Mouse (Mus musculus) olfactory bulb, adult 2 months (tissue): ENCODE data around the gene Dlx3. TPM values are rescaled to one million over a fixed set of nuclear protein-coding genes. Genes with fewer than 3 reads are reported as not detected.
A peak's percentile ranks its signal among the peaks of the same experiment; 100 is the strongest.

Experiments used
- H3K27ac ChIP-seq: fragments of 200-500 bp; 2 replicates; pipeline ENCODE4 v1.5.1; 2012; ENCODE audit warnings: low read depth, low read length; ENCODE audit not compliant: insufficient read depth
- H3K4me1 ChIP-seq: fragments of 200-500 bp; 2 replicates; pipeline ENCODE4 v1.6.1; 2012; ENCODE audit warnings: low read length; ENCODE audit not compliant: control insufficient read depth, insufficient read depth
- H3K4me3 ChIP-seq: fragments of 200-500 bp; 2 replicates; pipeline ENCODE4 v1.5.1; 2012; ENCODE audit warnings: mild to moderate bottlenecking, low read depth, low read length, moderate library complexity; ENCODE audit not compliant: insufficient read depth
- CTCF ChIP-seq: fragments of 200-500 bp; IDR thresholded peaks from 2 replicates; pipeline ENCODE4 v1.5.1; 2012; ENCODE audit warnings: low read depth, mild to moderate bottlenecking, low read length, moderate library complexity; ENCODE audit not compliant: insufficient read depth
- POLR2A ChIP-seq: fragments of 200-500 bp; IDR thresholded peaks from 2 replicates; pipeline ENCODE4 v1.6.1; 2012; ENCODE audit warnings: mild to moderate bottlenecking, low read depth, low read length, moderate library complexity; ENCODE audit not compliant: insufficient read depth
- WGBS: fragments of 180-500 bp; shearing (Covaris S2); methylation state at CpG from one replicate; pipeline ENCODE4 v1.1.7; 2018; 5-methylcytosine and 5-hydroxymethylcytosine counted together
- polyA plus RNA-seq: library from polyadenylated mRNA; stranded (reverse); fragments of >200 nt; gene quantifications from 2 replicates; pipeline ENCODE4 v1.2.4, GENCODE M21; 2012; ENCODE audit warnings: low replicate concordance; ENCODE audit not compliant: missing spikeins, insufficient read depth, insufficient read length

Dlx3 gene
- polyA plus RNA-seq, 1 experiment = not detected

DNA sequence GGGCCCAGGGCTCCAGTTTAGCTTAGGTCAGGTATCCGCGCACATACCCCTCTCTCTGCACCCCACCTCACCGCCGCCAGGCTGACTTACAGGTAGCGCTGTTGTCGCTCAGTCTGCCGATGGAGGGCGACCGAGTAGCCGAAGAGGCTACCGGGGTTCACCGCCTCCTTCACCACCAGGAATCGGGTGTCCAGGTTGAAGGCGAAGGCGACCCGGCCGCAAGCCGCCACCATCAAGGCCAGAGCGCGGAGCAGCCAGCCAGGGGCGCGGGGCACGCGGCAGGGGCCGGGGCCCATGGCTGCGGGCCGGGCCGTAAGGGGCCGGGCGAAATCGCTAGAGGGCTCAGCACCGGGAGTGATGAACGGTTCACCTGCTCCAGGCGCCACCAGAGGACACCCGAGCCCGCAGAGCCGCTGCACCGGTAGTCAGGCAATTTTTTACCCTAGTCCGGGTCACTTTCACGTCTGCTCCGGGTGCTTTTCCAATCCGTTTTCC is 43.8 kb upstream of the Dlx3 start:
- no peak for TF ChIP-seq POLR2A
- no peak for TF ChIP-seq CTCF
- no peak overlapping the region for H3K27ac ChIP-seq
- under 1% methylated on average over 42 of the region's 42 CpGs for WGBS
- peaks cover 24% of the 10 kb centered on the region for H3K4me1 ChIP-seq
- H3K4me3 ChIP-seq = peak overlapping the region; percentile 55

DNA sequence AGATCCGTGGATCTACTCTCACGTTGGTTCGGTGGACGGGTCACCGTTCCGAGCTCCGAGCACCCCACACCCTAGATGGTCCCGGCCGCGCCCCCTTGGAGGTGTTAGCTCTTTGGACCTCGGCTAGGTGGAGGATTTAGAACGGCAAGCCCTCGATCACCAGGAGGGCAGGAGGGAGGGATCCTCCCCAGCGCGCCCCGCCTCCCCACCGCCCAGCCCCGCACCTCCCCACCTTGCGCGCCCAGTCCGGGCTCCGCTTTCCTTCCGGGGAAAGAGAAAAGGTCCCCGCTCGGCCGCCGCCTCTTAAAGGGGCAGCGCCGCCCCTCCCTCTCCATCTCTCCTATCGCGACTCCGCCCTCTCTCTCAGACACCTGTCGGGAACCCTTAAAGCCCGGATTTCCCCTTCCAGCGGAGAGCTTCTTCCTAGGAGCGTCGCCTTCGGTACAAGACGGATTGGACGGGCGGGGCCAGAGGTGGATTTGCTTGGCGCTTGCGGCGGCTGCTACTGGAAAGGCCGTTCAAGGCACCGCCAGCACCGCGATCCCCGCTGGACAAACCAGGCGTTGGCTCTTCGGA is 43.3 kb upstream of the Dlx3 start, which contains the start of gene Itga3:
Gene Itga3, minus strand, starts transcription at position 266 of the 576 bp plus-strand sequence.
- H3K27ac ChIP-seq = no peak within 1 kb of the TSS
- peaks cover 24% of the 10 kb centered on the region for H3K4me1 ChIP-seq
- peak within 1 kb of the TSS; percentile 55 for H3K4me3 ChIP-seq
- under 1% methylated on average over 50 of the region's 51 CpGs for WGBS
- TF ChIP-seq CTCF (no peak), POLR2A (no peak)

DNA sequence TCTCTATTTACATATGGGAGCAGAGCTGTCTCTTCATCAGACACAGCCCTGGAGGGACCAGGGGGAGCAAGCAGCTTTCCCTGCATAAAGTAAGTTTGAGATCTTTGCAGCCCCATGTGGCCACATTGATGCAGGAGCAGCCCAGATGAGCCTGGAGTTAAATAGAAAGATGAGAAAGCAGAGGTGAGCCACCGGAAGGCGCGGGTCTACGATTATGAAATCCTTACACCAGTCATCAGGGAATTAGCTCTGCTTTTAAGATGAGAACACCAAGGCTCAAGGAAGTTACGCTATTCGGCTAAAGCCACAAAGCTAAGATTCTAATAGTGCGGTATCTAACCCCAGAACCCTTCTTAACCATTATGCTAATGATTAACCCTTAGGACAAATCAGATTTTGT is 42.0 kb upstream of the Dlx3 start:
- H3K4me1 ChIP-seq = peaks cover 20% of the 10 kb centered on the region
- no peak overlapping the region for H3K4me3 ChIP-seq
- WGBS = 77% methylated on average over 7 of the region's 7 CpGs
- TF ChIP-seq CTCF (no peak), POLR2A (no peak)
- H3K27ac ChIP-seq = no peak overlapping the region

DNA sequence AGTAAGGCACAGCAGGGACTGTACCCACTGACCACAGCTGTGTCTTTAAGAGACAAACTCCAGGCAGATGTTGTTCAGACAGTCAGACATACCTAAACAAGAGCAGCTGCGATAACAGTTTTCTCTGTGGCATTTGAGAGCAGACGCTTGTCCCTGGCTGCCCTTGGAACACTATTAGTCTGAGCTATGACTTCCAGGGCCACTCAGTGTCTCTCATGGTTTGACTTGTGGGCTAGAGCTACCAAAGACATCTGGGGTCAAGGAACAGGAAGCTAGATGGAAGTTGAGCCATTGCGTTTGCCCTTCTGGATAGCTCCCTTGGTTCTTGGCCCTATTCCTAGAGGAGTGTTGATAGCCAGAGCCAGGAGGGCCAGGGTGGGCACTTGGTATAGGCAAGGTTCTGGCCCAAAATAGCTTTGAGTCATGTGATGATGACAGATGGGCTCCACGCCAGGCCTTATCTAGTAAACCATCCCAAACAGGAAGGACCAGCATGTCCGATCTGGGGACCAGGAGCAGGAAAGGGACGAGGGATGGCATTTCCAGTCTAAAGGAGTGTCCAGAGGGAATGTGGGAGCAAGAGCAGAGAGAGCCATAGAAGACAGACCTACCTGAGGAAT is 40.6 kb upstream of the Dlx3 start:
- Histone ChIP-seq H3K4me1 (peaks cover 19% of the 10 kb centered on the region), H3K27ac (no peak overlapping the region), H3K4me3 (no peak overlapping the region)
- 93% methylated on average over 6 of the region's 6 CpGs for WGBS
- no peak for TF ChIP-seq CTCF
- no peak for TF ChIP-seq POLR2A

DNA sequence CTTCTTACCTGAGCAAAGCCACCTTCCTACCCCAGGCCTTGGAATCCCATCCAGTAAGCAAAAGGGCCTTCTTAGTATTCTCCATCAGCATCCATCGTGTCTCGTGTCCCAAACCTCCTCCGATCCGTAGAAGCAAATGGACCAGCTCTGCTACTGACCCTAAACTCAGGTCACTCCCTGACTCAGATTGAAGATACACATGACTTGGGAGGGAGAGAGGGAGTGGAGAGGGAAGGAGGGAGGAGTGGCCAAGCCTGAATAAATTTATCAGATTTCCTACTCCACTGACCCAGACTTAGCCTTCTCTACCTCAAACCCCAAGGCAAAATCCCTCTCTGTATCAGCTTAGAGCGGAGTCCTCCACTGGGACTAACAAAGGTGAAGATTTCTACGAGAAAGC is 39.1 kb upstream of the Dlx3 start:
- TF ChIP-seq CTCF (no peak), POLR2A (no peak)
- WGBS = 92% methylated on average over 6 of the region's 6 CpGs
- no peak overlapping the region for H3K4me3 ChIP-seq
- peaks cover 13% of the 10 kb centered on the region for H3K4me1 ChIP-seq
- no peak overlapping the region for H3K27ac ChIP-seq

DNA sequence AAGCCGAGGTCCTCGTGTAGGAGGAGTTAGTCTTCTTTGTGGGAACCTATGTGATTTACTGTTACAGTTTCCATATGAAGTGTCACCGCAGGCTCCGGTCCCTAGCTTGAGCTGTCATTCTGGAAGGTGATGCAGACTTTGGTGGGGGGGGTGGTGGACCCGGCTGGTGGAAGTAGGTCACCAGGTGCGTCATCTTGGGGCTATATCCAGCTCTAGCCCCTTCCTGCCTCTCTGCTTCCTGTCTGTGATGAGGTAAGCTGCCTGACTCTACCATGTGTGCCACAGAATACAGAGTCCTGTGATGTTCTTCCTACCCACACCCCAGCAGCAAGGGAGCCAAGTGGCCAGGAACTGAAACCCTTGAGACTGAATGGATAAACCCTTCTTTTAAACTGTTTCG is 37.0 kb upstream of the Dlx3 start:
- TF ChIP-seq CTCF = no peak
- TF ChIP-seq POLR2A = no peak
- Histone ChIP-seq H3K4me3 (no peak overlapping the region), H3K27ac (no peak overlapping the region), H3K4me1 (peaks cover 6% of the 10 kb centered on the region; the same call in 1 of the 2 replicates)
- whole genome bisulfite sequencing = 91% methylated on average over 7 of the region's 7 CpGs

DNA sequence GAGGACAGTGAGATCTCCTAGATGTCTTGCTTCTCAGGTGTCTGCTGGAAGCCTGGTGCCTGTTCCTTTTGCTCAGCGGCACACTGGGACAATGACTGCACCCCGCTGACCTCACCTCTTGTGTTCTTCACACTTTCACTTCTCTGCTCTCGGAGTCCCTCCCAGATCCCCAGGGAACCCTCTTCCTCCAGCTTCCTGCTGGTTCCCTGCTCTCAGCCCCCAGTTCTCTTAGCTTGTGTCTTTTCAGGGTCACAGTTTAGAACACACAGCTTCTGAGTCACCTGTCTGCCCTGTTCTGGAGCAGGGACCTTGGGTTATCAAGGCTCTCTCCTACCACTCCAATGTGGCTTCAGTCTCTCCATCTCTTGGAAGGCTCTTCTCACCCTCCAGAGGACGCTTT is 35.7 kb upstream of the Dlx3 start:
- H3K4me1 ChIP-seq = peaks cover 6% of the 10 kb centered on the region; the same call in 1 of the 2 replicates
- TF ChIP-seq POLR2A = no peak
- no peak for TF ChIP-seq CTCF
- no peak overlapping the region for H3K27ac ChIP-seq
- H3K4me3 ChIP-seq = no peak overlapping the region
- WGBS = 38% methylated on average over 4 of the region's 4 CpGs

DNA sequence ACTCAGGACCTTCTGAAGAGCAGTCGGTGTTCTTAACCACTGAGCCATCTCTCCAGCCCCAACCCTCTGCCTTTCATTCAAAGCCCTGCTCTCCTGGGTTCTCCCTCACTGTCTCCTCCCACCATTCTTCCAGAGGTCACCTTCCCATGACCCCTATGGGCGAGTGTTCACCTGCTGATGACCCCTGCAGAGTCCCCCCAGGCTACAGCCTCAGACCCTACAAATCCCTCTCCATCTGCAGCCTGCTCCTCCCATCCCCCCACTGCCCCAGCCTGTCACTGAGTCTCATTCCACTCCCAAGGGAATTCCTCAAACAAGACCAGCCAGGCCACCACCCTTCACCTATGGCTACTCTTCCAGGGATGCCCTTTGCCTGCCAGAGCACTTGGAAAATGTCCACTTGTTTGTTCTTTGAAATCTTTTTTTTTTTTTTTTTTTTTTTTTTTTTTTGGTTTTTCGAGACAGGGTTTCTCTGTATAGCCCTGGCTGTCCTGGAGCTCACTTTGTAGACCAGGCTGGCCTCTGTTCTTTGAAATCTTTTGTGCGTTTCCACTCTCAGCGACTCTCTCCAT is 35.0 kb upstream of the Dlx3 start:
- Histone ChIP-seq H3K4me3 (no peak overlapping the region), H3K4me1 (peaks cover 6% of the 10 kb centered on the region; the same call in 1 of the 2 replicates), H3K27ac (no peak overlapping the region)
- no peak for TF ChIP-seq POLR2A
- TF ChIP-seq CTCF = no peak
- WGBS = 56% methylated on average over 5 of the region's 5 CpGs

DNA sequence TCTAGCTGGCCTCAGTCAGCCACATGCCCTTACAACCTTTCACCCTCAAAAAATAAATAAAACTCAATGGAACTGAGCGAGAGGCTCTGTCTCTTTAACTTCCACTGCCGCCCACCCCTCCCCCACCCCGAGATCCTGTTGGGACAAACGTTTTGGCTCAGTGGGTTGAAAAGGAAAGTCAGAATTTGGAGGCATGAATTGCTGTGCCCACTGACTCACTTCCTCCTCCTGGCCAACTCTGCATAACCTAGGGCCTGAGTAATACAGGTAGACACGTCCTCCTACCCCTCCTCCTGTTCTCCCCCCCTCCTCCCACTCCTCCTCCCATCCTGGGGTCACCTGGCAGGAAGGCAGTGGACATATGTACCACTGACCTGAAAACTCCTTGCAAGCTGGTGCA is 34.2 kb upstream of the Dlx3 start:
- H3K27ac ChIP-seq = no peak overlapping the region
- 32% methylated on average over 5 of the region's 5 CpGs for WGBS
- no peak overlapping the region for H3K4me3 ChIP-seq
- TF ChIP-seq POLR2A (no peak), CTCF (no peak)
- peaks cover 6% of the 10 kb centered on the region; the same call in 1 of the 2 replicates for H3K4me1 ChIP-seq
